Mouse (Mus musculus) kidney, embryonic 14.5 days (tissue): ENCODE data around the gene Ncoa5. TPM values are rescaled to one million over a fixed set of nuclear protein-coding genes. Genes with fewer than 3 reads are reported as not detected.

ENCODE experiments used
- ATAC-seq: fragments of 200-750 bp; cut with Nextera tagmentation; 2 replicates; pipeline ENCODE4 v1.8.0; 2017; ENCODE audit warnings: moderate number of reproducible peaks, mild to moderate bottlenecking, moderate TSS enrichment, moderate library complexity; ENCODE audit not compliant: low FRiP score, low TSS enrichment
- H3K27ac ChIP-seq: fragments of 300-500 bp; sonication (generic); 2 replicates; pipeline ENCODE4 v1.5.1; 2014; ENCODE audit warnings: low read depth, mild to moderate bottlenecking, low read length, moderate library complexity, mixed read lengths
- H3K27me3 ChIP-seq: fragments of 300-500 bp; sonication (generic); 2 replicates; pipeline ENCODE4 v1.6.1; 2014; ENCODE audit warnings: mild to moderate bottlenecking, low read length; ENCODE audit not compliant: control insufficient read depth, insufficient read depth
- H3K36me3 ChIP-seq: fragments of 300-500 bp; sonication (generic); 2 replicates; pipeline ENCODE4 v1.6.1; 2014; ENCODE audit warnings: low read length, mixed read lengths; ENCODE audit not compliant: control insufficient read depth, insufficient read depth
- H3K4me1 ChIP-seq: fragments of 300-500 bp; sonication (generic); 2 replicates; pipeline ENCODE4 v1.6.1; 2014; ENCODE audit warnings: low read length, mixed read lengths; ENCODE audit not compliant: control insufficient read depth, insufficient read depth
- H3K4me2 ChIP-seq: fragments of 300-500 bp; sonication (generic); replicated peaks from 2 replicates; pipeline ENCODE4 v1.6.1; 2014; ENCODE audit warnings: low read depth, mild to moderate bottlenecking, low read length
- H3K4me3 ChIP-seq: fragments of 300-500 bp; sonication (generic); 2 replicates; pipeline ENCODE4 v1.5.1; 2014; ENCODE audit warnings: mild to moderate bottlenecking, low read length
- H3K9ac ChIP-seq: fragments of 300-500 bp; sonication (generic); 2 replicates; pipeline ENCODE4 v1.6.1; 2014; ENCODE audit warnings: low read depth, mild to moderate bottlenecking, low read length, moderate library complexity
- H3K9me3 ChIP-seq: fragments of 300-500 bp; sonication (generic); 2 replicates; pipeline ENCODE4 v1.6.1; 2016; ENCODE audit warnings: low read length; ENCODE audit not compliant: control insufficient read depth
- WGBS: fragments of 180-500 bp; shearing (Covaris S2); extraction: QIAGEN DNeasy Blood & Tissue Kit; methylation state at CpG from one replicate; pipeline ENCODE4 v1.1.7; 2014; 5-methylcytosine and 5-hydroxymethylcytosine counted together
- polyA plus RNA-seq: library from polyadenylated mRNA; unstranded; fragments of >200 nt; fragmentation: Nextera tagmentation; extraction: Ambion mirVana; gene quantifications from 2 replicates; pipeline ENCODE4 v1.2.1, GENCODE M21; 2014

Gene Ncoa5
- polyA plus RNA-seq, 1 experiment from 2014 or later: 71.1 TPM

- no peak overlapping the region for H3K9ac ChIP-seq
- no peak overlapping the region for H3K4me2 ChIP-seq
- ATAC-seq: no peak
- 76% methylated on average over 5 of the region's 5 CpGs for WGBS
- peaks cover 13% of the 10 kb centered on the region for H3K4me1 ChIP-seq
- no peak overlapping the region for H3K4me3 ChIP-seq
- no peaks in the 10 kb centered on the region for H3K9me3 ChIP-seq
- H3K36me3 ChIP-seq: no peaks in the 10 kb centered on the region
- no peak overlapping the region for H3K27ac ChIP-seq
- H3K27me3 ChIP-seq: peaks cover 53% of the 10 kb centered on the region
Measured at GRCm38 (mm10) chr2:164972646-164973045, 62.0 kb downstream of the Ncoa5 start.

- H3K4me1 ChIP-seq: peaks cover 13% of the 10 kb centered on the region
- H3K9me3 ChIP-seq: no peaks in the 10 kb centered on the region
- WGBS: under 1% methylated on average over 42 of the region's 42 CpGs
- peak overlapping the region; percentile 18; the same call in 1 of the 2 replicates for H3K4me3 ChIP-seq
- peak overlapping the region; percentile 29 for H3K4me2 ChIP-seq
- H3K27me3 ChIP-seq: peaks cover 65% of the 10 kb centered on the region
- no peak for ATAC-seq
- H3K27ac ChIP-seq: no peak overlapping the region
- H3K9ac ChIP-seq: no peak overlapping the region
- H3K36me3 ChIP-seq: no peaks in the 10 kb centered on the region
Measured at GRCm38 (mm10) chr2:164970631-164971196, 64.0 kb downstream of the Ncoa5 start.

- H3K36me3 ChIP-seq: no peaks in the 10 kb centered on the region
- no peak overlapping the region for H3K27ac ChIP-seq
- H3K9ac ChIP-seq: no peak overlapping the region
- H3K4me3 ChIP-seq: no peak overlapping the region
- peaks cover 13% of the 10 kb centered on the region for H3K4me1 ChIP-seq
- H3K27me3 ChIP-seq: peaks cover 65% of the 10 kb centered on the region
- 1% methylated on average over 21 of the region's 21 CpGs for WGBS
- H3K4me2 ChIP-seq: no peak overlapping the region
- ATAC-seq: no peak
- no peaks in the 10 kb centered on the region for H3K9me3 ChIP-seq
Measured at GRCm38 (mm10) chr2:164969348-164969781, 65.3 kb downstream of the Ncoa5 start.

GRCm38 (mm10) chr2:164968451-164968851, 66.2 kb downstream of the Ncoa5 start:
- under 1% methylated on average over 27 of the region's 29 CpGs for WGBS

GRCm38 (mm10) chr2:164967761-164968440, 66.8 kb downstream of the Ncoa5 start:
- no peaks in the 10 kb centered on the region for H3K36me3 ChIP-seq
- H3K4me1 ChIP-seq: peaks cover 13% of the 10 kb centered on the region
- 2% methylated on average over 54 of the region's 65 CpGs for WGBS
- peak overlapping the region; percentile 56 for H3K4me2 ChIP-seq
- no peak overlapping the region for H3K27ac ChIP-seq
- peak overlapping the region; percentile 35 for H3K4me3 ChIP-seq
- 0 out of 2 replicates have a peak, but pooled peaks have one; percentile 24 for ATAC-seq
- no peaks in the 10 kb centered on the region for H3K9me3 ChIP-seq
- H3K9ac ChIP-seq: no peak overlapping the region
- H3K27me3 ChIP-seq: peaks cover 64% of the 10 kb centered on the region

More at GRCm38 (mm10) chr2:164968451-164968851, 66.2 kb downstream of the Ncoa5 start:
- no peak overlapping the region for H3K27ac ChIP-seq
- ATAC-seq: peak; percentile 86
- H3K9ac ChIP-seq: no peak overlapping the region
- peaks cover 65% of the 10 kb centered on the region for H3K27me3 ChIP-seq
- H3K4me1 ChIP-seq: peaks cover 13% of the 10 kb centered on the region
- H3K9me3 ChIP-seq: no peaks in the 10 kb centered on the region
- H3K36me3 ChIP-seq: no peaks in the 10 kb centered on the region
- H3K4me3 ChIP-seq: peak overlapping the region; percentile 35
- H3K4me2 ChIP-seq: peak overlapping the region; percentile 56

- ATAC-seq: no peak
- WGBS: 14% methylated on average over 6 of the region's 6 CpGs
- H3K9me3 ChIP-seq: no peaks in the 10 kb centered on the region
- H3K27ac ChIP-seq: no peak overlapping the region
- no peak overlapping the region for H3K9ac ChIP-seq
- peaks cover 58% of the 10 kb centered on the region for H3K27me3 ChIP-seq
- H3K36me3 ChIP-seq: no peaks in the 10 kb centered on the region
- H3K4me2 ChIP-seq: no peak overlapping the region
- no peak overlapping the region for H3K4me3 ChIP-seq
- H3K4me1 ChIP-seq: peaks cover 13% of the 10 kb centered on the region
Measured at GRCm38 (mm10) chr2:164967193-164967592, 67.5 kb downstream of the Ncoa5 start.

- H3K4me2 ChIP-seq: no peak overlapping the region
- H3K27ac ChIP-seq: no peak overlapping the region
- peaks cover 13% of the 10 kb centered on the region for H3K4me1 ChIP-seq
- peaks cover 50% of the 10 kb centered on the region for H3K27me3 ChIP-seq
- H3K4me3 ChIP-seq: no peak overlapping the region
- H3K36me3 ChIP-seq: no peaks in the 10 kb centered on the region
- H3K9me3 ChIP-seq: no peaks in the 10 kb centered on the region
- no peak for ATAC-seq
- WGBS: 20% methylated on average over 8 of the region's 8 CpGs
- H3K9ac ChIP-seq: no peak overlapping the region
Measured at GRCm38 (mm10) chr2:164966381-164966780, 68.3 kb downstream of the Ncoa5 start.

GRCm38 (mm10) chr2:164964981-164965380, 69.7 kb downstream of the Ncoa5 start:
- 95% methylated on average over 1 of the region's 1 CpGs for WGBS
- H3K27me3 ChIP-seq: peaks cover 38% of the 10 kb centered on the region
- no peak overlapping the region for H3K4me2 ChIP-seq
- peaks cover 7% of the 10 kb centered on the region for H3K4me1 ChIP-seq
- no peak overlapping the region for H3K27ac ChIP-seq
- no peaks in the 10 kb centered on the region for H3K9me3 ChIP-seq
- H3K36me3 ChIP-seq: no peaks in the 10 kb centered on the region
- H3K4me3 ChIP-seq: no peak overlapping the region
- H3K9ac ChIP-seq: no peak overlapping the region
- no peak for ATAC-seq

- H3K4me3 ChIP-seq: no peak overlapping the region
- 45% methylated on average over 9 of the region's 9 CpGs for WGBS
- ATAC-seq: no peak
- no peak overlapping the region for H3K27ac ChIP-seq
- no peaks in the 10 kb centered on the region for H3K9me3 ChIP-seq
- H3K4me1 ChIP-seq: peaks cover 7% of the 10 kb centered on the region
- peaks cover 32% of the 10 kb centered on the region for H3K27me3 ChIP-seq
- no peaks in the 10 kb centered on the region for H3K36me3 ChIP-seq
- no peak overlapping the region for H3K4me2 ChIP-seq
- no peak overlapping the region for H3K9ac ChIP-seq
Measured at GRCm38 (mm10) chr2:164964242-164964894, 70.3 kb downstream of the Ncoa5 start.
